Mouse (Mus musculus): ENCODE data around the gene Pdlim7. TPM values are rescaled to one million over a fixed set of nuclear protein-coding genes. Genes with fewer than 3 reads are reported as not detected.
A peak's percentile ranks its signal among the peaks of the same experiment; 100 is the strongest.

Pdlim7 gene
- polyA plus RNA-seq, 3 experiments from 2014 or later: 13.2 to 15.7 (median 13.5) TPM

DNA sequence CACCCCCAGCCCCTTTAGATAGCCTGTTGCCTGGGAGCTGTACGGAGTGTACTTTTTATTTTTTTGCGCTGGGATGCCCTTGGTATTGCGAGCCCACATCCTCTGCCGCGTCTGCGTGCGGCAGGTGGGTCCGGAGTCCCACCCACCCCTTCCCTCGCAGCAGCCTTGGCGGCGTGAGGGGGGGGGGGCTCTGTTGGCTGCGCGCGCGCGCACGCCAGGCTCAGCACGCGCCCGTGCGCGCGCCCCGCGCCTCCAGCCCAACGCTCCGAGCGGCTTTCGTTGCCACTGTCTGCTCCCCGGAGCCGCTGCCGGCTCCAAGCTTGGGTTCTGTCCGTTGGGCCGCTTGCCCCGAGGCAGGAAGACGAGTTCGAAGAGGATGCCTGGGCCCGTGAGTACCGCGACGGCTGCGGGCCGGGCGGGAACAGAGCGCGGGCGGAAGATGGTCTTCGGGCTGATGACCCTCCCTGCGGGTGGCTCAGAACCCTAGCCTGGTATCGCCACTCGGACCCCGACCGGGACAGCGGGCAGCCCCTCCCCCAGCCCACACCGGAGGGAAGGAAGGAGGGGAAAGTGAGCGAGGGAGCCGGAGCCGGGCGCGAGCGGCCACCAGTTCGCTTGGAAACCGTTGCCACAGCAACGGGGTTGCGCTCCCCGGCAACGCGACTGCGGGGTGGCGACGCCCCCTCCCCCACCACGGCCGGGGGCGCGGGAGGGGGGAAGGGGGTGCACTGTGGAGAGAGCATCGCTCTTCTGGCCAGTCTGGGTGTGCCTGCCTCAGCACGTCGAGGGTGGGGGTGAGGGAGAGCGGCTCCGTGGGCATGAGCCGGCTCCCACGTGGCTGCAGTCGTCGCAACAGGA, 49.2 kb downstream of the Pdlim7 start, which contains the start of gene Prr7:
Gene Prr7 (plus strand): TSS at position 241 of the 858 bp plus-strand sequence.
- peak; percentile 69 for ATAC-seq

GRCm38 (mm10) chr13:55463399-55464026, 50.0 kb downstream of the Pdlim7 start:
- ATAC-seq: peak; percentile 11

DNA sequence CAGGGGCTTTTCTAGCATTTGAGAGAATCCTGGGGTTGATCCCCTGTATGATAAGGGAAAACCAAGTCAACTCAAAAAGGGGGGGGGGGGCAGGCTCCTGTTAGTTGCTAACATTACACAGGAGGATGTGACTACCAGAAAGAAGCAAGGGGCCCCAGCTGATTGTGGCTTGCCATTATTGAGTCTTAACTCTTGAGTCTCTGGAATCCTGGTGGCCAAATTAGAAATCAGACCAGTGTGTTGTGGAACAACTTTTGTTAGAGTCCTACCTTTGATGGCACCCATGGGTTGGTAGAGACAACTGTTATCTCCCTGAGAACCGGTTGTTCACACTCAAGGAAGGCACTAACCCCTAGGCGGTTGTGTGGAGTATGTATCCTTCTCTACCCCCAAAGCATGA, 50.5 kb downstream of the Pdlim7 start:
- ATAC-seq: no peak

- no peak for ATAC-seq
Observed at GRCm38 (mm10) chr13:55451785-55452549, 61.5 kb downstream of the Pdlim7 start.

- no peak for ATAC-seq
Observed at GRCm38 (mm10) chr13:55451296-55451695, 62.2 kb downstream of the Pdlim7 start.

- no peak for ATAC-seq
Observed at GRCm38 (mm10) chr13:55450511-55450980, 62.9 kb downstream of the Pdlim7 start.

- peak; percentile 5 for ATAC-seq
Observed at GRCm38 (mm10) chr13:55449679-55450441, 63.6 kb downstream of the Pdlim7 start.

DNA sequence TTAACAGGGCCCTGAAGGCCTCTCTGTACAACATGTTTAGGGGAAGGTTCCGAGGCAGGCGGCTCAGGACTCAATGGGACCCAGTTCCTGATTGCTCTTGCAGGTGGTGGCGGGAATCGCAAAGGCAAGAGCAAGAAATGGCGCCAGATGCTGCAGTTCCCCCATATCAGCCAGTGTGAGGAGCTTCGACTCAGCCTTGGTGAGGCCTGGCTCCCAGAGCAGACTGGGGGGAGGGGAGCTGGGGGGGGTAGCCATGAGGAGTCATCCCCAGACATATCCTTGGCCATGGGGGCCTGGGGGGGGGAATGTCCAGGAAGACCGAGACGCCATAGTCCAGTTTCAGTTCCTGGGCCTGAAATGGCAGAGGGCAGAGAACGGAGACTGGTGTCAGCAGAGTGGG, 64.3 kb downstream of the Pdlim7 start:
- no peak for ATAC-seq

GRCm38 (mm10) chr13:55448131-55448530, 65.3 kb downstream of the Pdlim7 start:
- ATAC-seq: no peak

DNA sequence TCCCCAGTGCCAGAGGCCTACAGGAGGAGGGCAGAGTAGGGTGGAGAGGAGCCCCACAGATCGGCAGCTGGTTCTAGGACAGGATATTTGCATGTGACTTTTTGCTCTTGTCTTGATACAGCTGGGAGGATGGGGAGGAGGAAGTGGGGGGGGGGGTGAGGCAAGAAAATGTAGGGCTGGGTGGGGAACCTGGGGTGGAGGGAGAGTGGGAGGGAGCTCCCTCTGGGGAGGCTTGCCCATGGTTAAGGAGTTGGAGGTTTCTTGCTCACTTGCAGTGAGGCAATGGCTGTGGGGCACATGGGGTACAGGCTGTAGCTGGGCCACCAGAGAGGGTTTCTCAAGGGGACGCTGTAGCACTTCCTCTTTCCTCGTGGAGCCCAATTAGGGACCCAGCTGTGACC, 65.9 kb downstream of the Pdlim7 start:
- no peak for ATAC-seq

DNA sequence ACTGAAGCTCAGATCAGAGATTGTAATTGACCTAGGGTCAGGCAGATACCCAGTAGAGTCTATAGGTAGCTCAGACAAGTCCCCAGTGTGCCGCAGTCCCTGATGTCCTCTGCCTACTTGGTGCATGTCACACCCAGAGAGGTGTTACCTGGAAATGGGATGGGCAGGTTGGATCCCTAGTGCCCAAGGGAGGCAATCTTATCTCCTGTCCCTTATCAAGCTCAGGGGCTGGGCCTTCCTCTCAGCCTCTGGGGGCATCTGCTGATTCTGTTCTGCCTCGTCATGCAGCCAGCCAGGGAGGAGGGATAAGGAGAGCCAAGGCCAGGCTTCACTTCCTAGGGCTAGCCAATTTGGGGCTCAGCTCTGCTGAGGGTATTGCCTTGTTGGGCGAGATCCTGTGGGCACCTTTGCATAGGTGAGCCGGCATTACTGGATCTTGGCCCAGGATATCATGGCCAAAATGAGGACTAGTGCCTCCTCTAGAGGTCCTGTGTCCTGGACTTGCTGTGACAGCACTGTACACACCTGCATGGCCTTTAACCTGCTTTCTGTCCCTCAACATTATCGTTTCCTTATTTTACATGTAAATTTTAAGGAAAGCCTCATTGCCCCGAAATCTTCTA, 66.9 kb downstream of the Pdlim7 start:
- no peak for ATAC-seq

Other genes with a start within 250 kb of the Pdlim7 start
- 100 to 1,000 TPM; 196 to 371 (median 209) TPM for gene Prelid1, start 193.2 kb downstream of the Pdlim7 start, polyA plus RNA-seq (2017; shearing (Covaris generic))
- 10 to 100 TPM in 1 of 3 experiments, 1 to 10 TPM in 2; 8.8 to 15.0 (median 9.7) TPM for gene Rab24, start 191.7 kb downstream of the Pdlim7 start, polyA plus RNA-seq (2017; shearing (Covaris generic))
- gene Mxd3, start 183.9 kb downstream of the Pdlim7 start, polyA plus RNA-seq (2017; shearing (Covaris generic)): 10 to 100 TPM in 1 of 3 experiments, 1 to 10 TPM in 2; 2.2 to 32.2 (median 3.5) TPM
- gene Lman2, start 150.9 kb downstream of the Pdlim7 start, polyA plus RNA-seq (2017; shearing (Covaris generic)): 10 to 100 TPM; 43.9 to 62.8 (median 60.7) TPM
- gene Rgs14, start 143.9 kb downstream of the Pdlim7 start, polyA plus RNA-seq (2017; shearing (Covaris generic)): 10 to 100 TPM; 61.5 to 73.9 (median 62.9) TPM
- under 1 TPM in 1 of 3 experiments, not detected in 2; 0.20 TPM for gene Slc34a1, start 115.5 kb downstream of the Pdlim7 start, polyA plus RNA-seq (2017; shearing (Covaris generic))
- not detected for gene Pfn3, start 98.4 kb downstream of the Pdlim7 start, polyA plus RNA-seq (2017; shearing (Covaris generic))
- gene F12, start 86.9 kb downstream of the Pdlim7 start, polyA plus RNA-seq (2017; shearing (Covaris generic)): under 1 TPM in 1 of 3 experiments, not detected in 2; 0.24 TPM
- 10 to 100 TPM; 35.3 to 50.0 (median 40.5) TPM for gene Grk6, start 68.6 kb downstream of the Pdlim7 start, polyA plus RNA-seq (2017; shearing (Covaris generic))
- gene Prr7, start 49.4 kb downstream of the Pdlim7 start, polyA plus RNA-seq (2017; shearing (Covaris generic)): under 1 TPM in 1 of 3 experiments, not detected in 2; 0.26 TPM
- under 1 TPM in 1 of 3 experiments, not detected in 2; 0.15 TPM for gene Dbn1, start 25.6 kb downstream of the Pdlim7 start, polyA plus RNA-seq (2017; shearing (Covaris generic))
- 1 to 10 TPM in 2 of 3 experiments, under 1 TPM in 1; 0.93 to 1.1 (median 1.1) TPM for gene Dok3, start 15.6 kb upstream of the Pdlim7 start, polyA plus RNA-seq (2017; shearing (Covaris generic))
- gene Ddx41, start 23.0 kb upstream of the Pdlim7 start, polyA plus RNA-seq (2017; shearing (Covaris generic)): 10 to 100 TPM; 41.7 to 61.0 (median 54.6) TPM
- gene Fam193b, start 57.4 kb upstream of the Pdlim7 start, polyA plus RNA-seq (2017; shearing (Covaris generic)): 10 to 100 TPM; 16.4 to 40.7 (median 37.3) TPM
- 100 to 1,000 TPM; 184 to 286 (median 269) TPM for gene Tmed9, start 60.1 kb upstream of the Pdlim7 start, polyA plus RNA-seq (2017; shearing (Covaris generic))
- 10 to 100 TPM; 24.5 to 35.8 (median 25.1) TPM for gene B4galt7, start 86.2 kb upstream of the Pdlim7 start, polyA plus RNA-seq (2017; shearing (Covaris generic))
- 10 to 100 TPM; 28.6 to 51.1 (median 40.0) TPM for gene Caml, start 109.3 kb upstream of the Pdlim7 start, polyA plus RNA-seq (2017; shearing (Covaris generic))
- 10 to 100 TPM; 62.3 to 67.3 (median 64.0) TPM for gene Ddx46, start 121.4 kb upstream of the Pdlim7 start, polyA plus RNA-seq (2017; shearing (Covaris generic))
- 10 to 100 TPM in 2 of 3 experiments, 1 to 10 TPM in 1; 9.8 to 15.8 (median 15.6) TPM for gene B230219D22Rik, start 179.4 kb upstream of the Pdlim7 start, polyA plus RNA-seq (2017; shearing (Covaris generic))
- gene Txndc15, start 201.0 kb upstream of the Pdlim7 start, polyA plus RNA-seq (2017; shearing (Covaris generic)): 10 to 100 TPM; 22.4 to 29.0 (median 26.0) TPM
- gene Pcbd2, start 213.7 kb upstream of the Pdlim7 start, polyA plus RNA-seq (2017; shearing (Covaris generic)): 10 to 100 TPM in 2 of 3 experiments, 1 to 10 TPM in 1; 1.4 to 21.8 (median 11.3) TPM